In the genomic region with DNA sequence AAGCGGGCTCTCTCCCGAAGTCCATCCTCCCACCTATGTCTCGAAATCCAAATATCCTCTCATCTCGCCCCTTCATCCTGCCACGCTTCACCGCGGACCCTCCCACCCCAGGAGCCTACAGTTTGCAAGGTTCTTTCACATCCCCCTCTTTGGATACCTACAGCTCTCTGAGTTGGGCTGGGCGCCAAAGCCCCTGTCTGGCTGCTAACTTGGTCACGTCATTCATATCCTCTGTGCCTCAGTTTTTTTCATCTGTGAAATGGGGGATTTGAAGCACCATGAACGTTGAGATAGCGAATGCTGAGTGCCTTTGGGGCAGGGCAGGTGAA, we compare ENCODE assay signal across 7 mouse cellular contexts. TPM values are rescaled to one million over a fixed set of nuclear protein-coding genes. Genes with fewer than 3 reads are reported as not detected.
DNase-seq lines count a peak whose midpoint lies in the region; ATAC-seq and TF ChIP-seq lines count a peak whose summit lies in the region.

No protein-coding gene starts in this region.

- H3K9me3 ChIP-seq in lung, embryonic 16.5 days (ENCODE audit: control insufficient read depth, low read length) = no peaks in the 10 kb centered on the region
- no peaks in the 10 kb centered on the region for H3K9me3 ChIP-seq in limb, embryonic 10.5 days (replicated peaks)

- H3K4me1 ChIP-seq in lung, embryonic 16.5 days (replicated peaks; ENCODE audit: control insufficient read depth, insufficient read depth, low read length) = peaks cover 9% of the 10 kb centered on the region
- H3K4me1 ChIP-seq in limb, embryonic 10.5 days = peaks cover 33% of the 10 kb centered on the region
- H3K4me1 ChIP-seq in small intestine, adult 2 months (ENCODE audit: control insufficient read depth, insufficient read depth, insufficient read length, low read length) = peaks cover 14% of the 10 kb centered on the region

- TF ChIP-seq POLR2A in small intestine, adult 2 months (IDR thresholded peaks at IDR 0.05; ENCODE audit: low read depth, low read length) = no peak

- H3K27me3 ChIP-seq in lung, embryonic 16.5 days (ENCODE audit: control insufficient read depth, insufficient read depth, low read depth, low read length) = no peaks in the 10 kb centered on the region
- H3K27me3 ChIP-seq in limb, embryonic 10.5 days (ENCODE audit: low read depth, poor library complexity, severe bottlenecking) = 0 out of 2 replicates have a peak, but pooled peaks cover 9% of the 10 kb centered on the region
- no peaks in the 10 kb centered on the region for H3K27me3 ChIP-seq in small intestine, adult 2 months (ENCODE audit: control insufficient read depth, insufficient read depth, low read length)

- no peak for DNase-seq in lung, postnatal 4 days
- no peak for DNase-seq in limb, embryonic 10.5 days (ENCODE audit: low spot score)
- DNase-seq in cerebellum, adult 18-20 months = no peak
- DNase-seq in right cerebral cortex, postnatal 25 days = no peak

- no peak; the same call in 1 of the 2 replicates for TF ChIP-seq CTCF in small intestine, adult 2 months (IDR thresholded peaks at IDR 0.05; ENCODE audit: extremely low read depth, insufficient read length, insufficient replicate concordance, low read depth, low read length)

- no peaks in the 10 kb centered on the region for H3K36me3 ChIP-seq in lung, embryonic 16.5 days (ENCODE audit: control insufficient read depth, insufficient read depth, low read length)
- peaks cover 28% of the 10 kb centered on the region for H3K36me3 ChIP-seq in limb, embryonic 10.5 days
- H3K36me3 ChIP-seq in small intestine, adult 2 months (ENCODE audit: control insufficient read depth, insufficient read depth, low read length) = no peaks in the 10 kb centered on the region

- H3K27ac ChIP-seq in lung, embryonic 16.5 days (ENCODE audit: low read length) = no peak overlapping the region
- peak overlapping the region; percentile 97 for H3K27ac ChIP-seq in limb, embryonic 10.5 days
- H3K27ac ChIP-seq in small intestine, adult 2 months (ENCODE audit: insufficient read depth, low read depth, low read length) = no peak overlapping the region

- no peak for ATAC-seq in lung, embryonic 16.5 days (ENCODE audit: low read depth)
- ATAC-seq in erythroid progenitor cell, adult 5-6 weeks (replicated peaks; ENCODE audit: low FRiP score, poor library complexity, severe bottlenecking) = 0 out of 2 replicates have a peak, but pooled peaks have one; percentile 8

- H3K9ac ChIP-seq in lung, embryonic 16.5 days (ENCODE audit: low read length) = peak overlapping the region; percentile 98

- WGBS in lung, embryonic 16.5 days = under 1% methylated on average over 11 of the region's 11 CpGs
- 2% methylated on average over 11 of the region's 11 CpGs for WGBS in limb, embryonic 10.5 days
- 2% methylated on average over 11 of the region's 11 CpGs for WGBS in small intestine, adult 2 months

- peak overlapping the region; percentile 73 for H3K4me3 ChIP-seq in lung, embryonic 16.5 days (ENCODE audit: low read length)
- peak overlapping the region; percentile 94 for H3K4me3 ChIP-seq in limb, embryonic 10.5 days
- peak overlapping the region; percentile 70 for H3K4me3 ChIP-seq in small intestine, adult 2 months (ENCODE audit: low read depth, low read length)

- peak overlapping the region; percentile 77 for H3K4me2 ChIP-seq in lung, embryonic 16.5 days (ENCODE audit: low read depth, low read length)

RNA-seq across cellular contexts. Expression of gene Vps37d, which starts 0.4 kb away (rescaled TPM):
- polyA plus RNA-seq in lung, embryonic 16.5 days (2015; fragmentation: Nextera tagmentation; extraction: Ambion mirVana) = 4.2 and 5.3 TPM in 2 replicates
- total RNA-seq in erythroid progenitor cell, adult 5-6 weeks (2015; ENCODE audit: low replicate concordance) = not detected in 2 replicates
- not detected in 2 replicates for total RNA-seq in erythroid progenitor cell, adult 5-6 weeks (2017; ENCODE audit: low replicate concordance)
- polyA plus RNA-seq in limb, embryonic 10.5 days (2016; fragmentation: Nextera tagmentation; extraction: Ambion mirVana) = 8.5 and 12.7 TPM in 2 replicates
- 3.0 and 7.0 TPM in 2 replicates for polyA plus RNA-seq in small intestine, adult 2 months (2012; rRNA removed)

RNA-seq across cellular contexts. Expression of gene Mlxipl, which starts 11.2 kb away (rescaled TPM):
- polyA plus RNA-seq in lung, embryonic 16.5 days (2015; fragmentation: Nextera tagmentation; extraction: Ambion mirVana) = 2.4 and 3.6 TPM in 2 replicates
- total RNA-seq in erythroid progenitor cell, adult 5-6 weeks (2015; ENCODE audit: low replicate concordance) = 2.1 TPM in 1 of 2 replicates, not detected in the other
- total RNA-seq in erythroid progenitor cell, adult 5-6 weeks (2017; ENCODE audit: low replicate concordance) = 0.39 TPM in 1 of 2 replicates, not detected in the other
- 2.5 and 5.1 TPM in 2 replicates for polyA plus RNA-seq in limb, embryonic 10.5 days (2016; fragmentation: Nextera tagmentation; extraction: Ambion mirVana)
- 190 and 304 TPM in 2 replicates for polyA plus RNA-seq in small intestine, adult 2 months (2012; rRNA removed)

RNA-seq across cellular contexts. Expression of gene Bud23, which starts 13.7 kb away (rescaled TPM):
- 100 and 110 TPM in 2 replicates for polyA plus RNA-seq in lung, embryonic 16.5 days (2015; fragmentation: Nextera tagmentation; extraction: Ambion mirVana)
- total RNA-seq in erythroid progenitor cell, adult 5-6 weeks (2015; ENCODE audit: low replicate concordance) = 25.2 and 34.8 TPM in 2 replicates
- total RNA-seq in erythroid progenitor cell, adult 5-6 weeks (2017; ENCODE audit: low replicate concordance) = 7.6 and 13.0 TPM in 2 replicates
- polyA plus RNA-seq in limb, embryonic 10.5 days (2016; fragmentation: Nextera tagmentation; extraction: Ambion mirVana) = 194 and 201 TPM in 2 replicates
- 31.2 and 43.7 TPM in 2 replicates for polyA plus RNA-seq in small intestine, adult 2 months (2012; rRNA removed)

RNA-seq across cellular contexts. Expression of gene Dnajc30, which starts 14.4 kb away (rescaled TPM):
- 32.2 and 32.5 TPM in 2 replicates for polyA plus RNA-seq in lung, embryonic 16.5 days (2015; fragmentation: Nextera tagmentation; extraction: Ambion mirVana)
- 6.5 and 21.0 TPM in 2 replicates for total RNA-seq in erythroid progenitor cell, adult 5-6 weeks (2015; ENCODE audit: low replicate concordance)
- 2.3 and 3.4 TPM in 2 replicates for total RNA-seq in erythroid progenitor cell, adult 5-6 weeks (2017; ENCODE audit: low replicate concordance)
- 27.7 and 30.8 TPM in 2 replicates for polyA plus RNA-seq in limb, embryonic 10.5 days (2016; fragmentation: Nextera tagmentation; extraction: Ambion mirVana)
- 30.1 and 46.4 TPM in 2 replicates for polyA plus RNA-seq in small intestine, adult 2 months (2012; rRNA removed)

RNA-seq across cellular contexts. Expression of gene Stx1a, which starts 55.2 kb away (rescaled TPM):
- polyA plus RNA-seq in lung, embryonic 16.5 days (2015; fragmentation: Nextera tagmentation; extraction: Ambion mirVana) = 11.8 and 12.4 TPM in 2 replicates
- not detected in 2 replicates for total RNA-seq in erythroid progenitor cell, adult 5-6 weeks (2015; ENCODE audit: low replicate concordance)
- total RNA-seq in erythroid progenitor cell, adult 5-6 weeks (2017; ENCODE audit: low replicate concordance) = not detected in 2 replicates
- 7.5 and 8.1 TPM in 2 replicates for polyA plus RNA-seq in limb, embryonic 10.5 days (2016; fragmentation: Nextera tagmentation; extraction: Ambion mirVana)
- polyA plus RNA-seq in small intestine, adult 2 months (2012; rRNA removed) = 4.6 and 5.1 TPM in 2 replicates

Comparison
In these comparisons a context has a peak if more than half of its experiments do, and no peak if none do; other contexts are left out.
1. RNA of gene Mlxipl, which starts 11.2 kb away (polyA plus RNA-seq): 190 to 304 TPM in small intestine, adult 2 months; 2.5 to 5.1 TPM in limb, embryonic 10.5 days and 2.4 to 3.6 TPM in lung, embryonic 16.5 days; every median in the first group is over 10 times any median in the second.
2. Peak in every context shown above with its lines, with median percentiles within 50 percentile points of each other: H3K4me3 ChIP-seq.